Mouse (Mus musculus) heart, embryonic 13.5 days (tissue): ENCODE results near the gene Krtap9-1. TPM values are rescaled to one million over a fixed set of nuclear protein-coding genes. Genes with fewer than 3 reads are reported as not detected.
"Not testable (repeated sequence)": the region's sequence is repeated elsewhere in the genome, so short reads cannot be mapped to it uniquely, and the experiment has no call there.

Experiments used
- ATAC-seq: fragments of 200-750 bp; cut with Nextera tagmentation; 2 replicates; pipeline ENCODE4 v1.8.0; 2017; ENCODE audit warnings: moderate TSS enrichment; ENCODE audit not compliant: insufficient number of reproducible peaks, low FRiP score, low TSS enrichment; ENCODE audit errors: extremely low read depth
- H3K27ac ChIP-seq: fragments of 300-500 bp; sonication (generic); replicated peaks from 2 replicates; pipeline ENCODE4 v1.5.1; 2015; ENCODE audit warnings: moderate library complexity, mild to moderate bottlenecking, inconsistent platforms
- H3K27me3 ChIP-seq: fragments of 300-500 bp; sonication (generic); replicated peaks from 2 replicates; pipeline ENCODE4 v1.6.1; 2015; ENCODE audit warnings: mild to moderate bottlenecking, inconsistent platforms
- H3K36me3 ChIP-seq: fragments of 300-500 bp; sonication (generic); 2 replicates; pipeline ENCODE4 v1.6.1; 2015; ENCODE audit warnings: mild to moderate bottlenecking, inconsistent platforms
- H3K4me1 ChIP-seq: fragments of 300-500 bp; sonication (generic); 2 replicates; pipeline ENCODE4 v1.6.1; 2015; ENCODE audit warnings: inconsistent platforms
- H3K4me2 ChIP-seq: fragments of 300-500 bp; sonication (generic); 2 replicates; pipeline ENCODE4 v1.6.1; 2015; ENCODE audit warnings: inconsistent platforms, mild to moderate bottlenecking, moderate library complexity
- H3K4me3 ChIP-seq: fragments of 300-500 bp; sonication (generic); 2 replicates; pipeline ENCODE4 v1.5.1; 2015; ENCODE audit warnings: moderate library complexity, mild to moderate bottlenecking, inconsistent platforms
- H3K9ac ChIP-seq: fragments of 300-500 bp; sonication (generic); 2 replicates; pipeline ENCODE4 v1.6.1; 2015; ENCODE audit warnings: inconsistent platforms, mild to moderate bottlenecking, moderate library complexity
- H3K9me3 ChIP-seq: fragments of 300-500 bp; sonication (generic); 2 replicates; pipeline ENCODE4 v1.6.1; 2016; ENCODE audit warnings: inconsistent platforms
- WGBS: fragments of 180-500 bp; shearing (Covaris S2); methylation state at CpG from one replicate; pipeline ENCODE4 v1.1.7; 2015; ENCODE audit warnings: mixed read lengths; 5-methylcytosine and 5-hydroxymethylcytosine counted together
- polyA plus RNA-seq: library from polyadenylated mRNA; unstranded; fragments of >200 nt; fragmentation: Nextera tagmentation; extraction: Ambion mirVana; gene quantifications from 2 replicates; pipeline ENCODE4 v1.2.1, GENCODE M21; 2015

Gene Krtap9-1
- polyA plus RNA-seq = not detected in 2 replicates

DNA sequence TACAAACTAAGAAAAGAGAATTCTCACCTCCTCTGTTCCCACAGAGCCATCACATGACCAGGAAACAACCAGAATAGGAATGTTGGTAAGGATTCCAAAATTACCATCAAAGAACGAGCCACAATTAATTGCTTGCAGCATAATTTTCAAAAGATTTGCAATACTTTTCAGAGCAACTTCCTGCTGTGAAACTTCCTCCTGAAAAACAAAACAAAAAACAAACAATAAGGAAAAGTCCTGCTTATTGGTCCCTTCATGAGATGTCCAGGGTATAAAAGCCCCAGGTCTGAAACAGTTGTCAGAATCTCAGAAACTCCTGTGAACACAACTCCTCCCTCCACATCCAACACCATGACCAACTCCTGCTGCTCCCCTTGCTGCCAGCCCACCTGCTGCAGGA, at the start of gene Krtap9-1:
Gene Krtap9-1, plus strand, starts transcription at position 301 of the 400 bp plus-strand sequence.
- not testable (repeated sequence) for H3K9me3 ChIP-seq, H3K36me3 ChIP-seq, H3K27me3 ChIP-seq, H3K27ac ChIP-seq, H3K4me1 ChIP-seq, H3K4me3 ChIP-seq, ATAC-seq, H3K4me2 ChIP-seq, H3K9ac ChIP-seq
- WGBS = 75% methylated on average over 1 of the region's 1 CpGs

DNA sequence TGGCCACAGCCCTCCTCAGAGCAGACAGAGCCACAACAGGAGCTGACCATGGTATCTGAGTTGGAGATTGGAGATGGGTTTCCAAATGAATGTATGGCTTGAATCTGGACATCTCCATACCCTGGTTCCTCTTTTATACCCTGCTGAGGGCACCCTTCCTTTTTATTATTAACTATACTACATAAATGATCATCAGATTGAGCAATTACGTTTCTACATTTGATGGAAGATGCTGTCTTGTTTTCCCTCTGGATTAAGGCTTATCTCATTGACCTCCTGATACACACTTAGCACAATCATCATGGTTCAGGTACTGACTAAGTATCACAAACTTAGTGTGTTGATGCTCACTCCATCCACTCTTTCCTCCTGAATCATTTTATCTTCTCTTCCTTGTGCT, 35.2 kb upstream of the Krtap9-1 start, which contains the start of gene 2300003K06Rik:
Gene 2300003K06Rik, minus strand, starts transcription at position 101 of the 400 bp plus-strand sequence.
- Histone ChIP-seq H3K4me2 (no peak within 1 kb of the TSS), H3K9me3 (no peaks in the 10 kb centered on the region), H3K4me1 (no peaks in the 10 kb centered on the region), H3K27ac (no peak within 1 kb of the TSS), H3K4me3 (no peak within 1 kb of the TSS), H3K9ac (no peak within 1 kb of the TSS), H3K27me3 (no peaks in the 10 kb centered on the region), H3K36me3 (no peaks in the 10 kb centered on the region)
- 53% methylated on average over 1 of the region's 1 CpGs for WGBS
- ATAC-seq = no peak

DNA sequence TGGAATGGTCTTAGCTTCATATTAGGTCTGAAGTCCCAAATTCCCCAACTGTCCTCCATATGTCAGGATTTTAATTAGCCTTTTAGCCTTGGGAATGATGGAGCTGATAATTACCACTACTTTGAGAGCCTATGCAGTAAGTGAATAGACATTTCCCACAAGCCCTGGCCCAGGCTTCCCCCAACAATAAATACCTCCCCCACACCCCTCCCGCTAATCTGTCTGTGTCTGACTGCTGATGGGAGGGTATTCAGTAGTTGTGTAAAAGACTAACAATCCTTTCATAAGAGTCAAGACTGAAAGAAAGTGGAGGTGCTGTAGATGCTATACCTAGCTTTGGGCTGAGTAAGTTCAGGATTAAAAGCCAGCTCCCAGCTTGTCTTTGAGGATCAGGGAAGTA, 31.0 kb upstream of the Krtap9-1 start:
- no peak for ATAC-seq
- Histone ChIP-seq H3K9ac (no peak overlapping the region), H3K27me3 (no peaks in the 10 kb centered on the region)

DNA sequence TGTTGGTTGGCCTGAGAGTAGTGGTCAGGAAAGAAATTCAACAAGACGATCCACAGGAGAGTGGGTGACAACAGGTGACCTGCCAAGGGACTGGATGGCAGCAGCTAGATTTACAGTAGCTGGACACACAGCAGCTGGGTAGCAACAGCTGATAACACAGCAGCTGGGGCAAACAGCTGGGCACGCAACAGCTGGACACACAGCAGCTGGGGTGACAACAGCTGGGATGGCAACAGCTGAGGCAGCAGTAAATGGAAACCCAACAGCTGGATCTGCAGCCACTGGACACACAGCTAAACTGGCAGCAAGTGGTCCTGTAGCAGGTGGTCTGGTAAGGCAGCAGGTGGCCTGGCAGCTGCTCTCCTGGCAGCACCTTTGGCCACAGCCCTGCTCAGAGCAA, 26.4 kb upstream of the Krtap9-1 start:
- Histone ChIP-seq H3K4me1 (no peaks in the 10 kb centered on the region), H3K4me3 (no peak overlapping the region), H3K4me2 (no peak overlapping the region), H3K27me3 (no peaks in the 10 kb centered on the region), H3K36me3 (no peaks in the 10 kb centered on the region), H3K27ac (no peak overlapping the region), H3K9me3 (no peaks in the 10 kb centered on the region), H3K9ac (no peak overlapping the region)
- no peak for ATAC-seq
- 78% methylated on average over 2 of the region's 2 CpGs for WGBS

More for the DNA sequence above, 31.0 kb upstream of the Krtap9-1 start:
- H3K9me3 ChIP-seq = no peaks in the 10 kb centered on the region
- no peaks in the 10 kb centered on the region for H3K4me1 ChIP-seq
- WGBS = 63% methylated on average over 1 of the region's 1 CpGs
- H3K4me2 ChIP-seq = no peak overlapping the region
- H3K4me3 ChIP-seq = no peak overlapping the region
- no peaks in the 10 kb centered on the region for H3K36me3 ChIP-seq
- H3K27ac ChIP-seq = no peak overlapping the region

DNA sequence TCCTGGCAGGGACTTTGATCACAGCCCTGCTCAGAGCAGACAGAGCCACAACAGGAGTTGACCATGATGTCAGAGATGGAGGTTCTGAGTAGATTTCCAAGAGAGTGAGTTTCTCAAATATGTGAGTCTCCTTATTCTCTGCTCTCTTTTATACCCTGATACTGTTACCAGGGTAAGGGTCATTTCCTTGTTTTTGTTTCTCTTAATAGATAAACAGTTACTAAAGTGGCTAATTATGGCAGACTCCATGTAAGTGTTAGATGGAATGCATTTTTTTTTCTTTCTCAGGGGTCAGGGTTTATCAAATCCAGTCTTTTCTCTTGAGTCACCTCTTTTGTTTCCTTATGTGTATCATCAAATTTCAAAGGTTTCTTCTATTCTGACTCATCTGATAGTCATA, 21.7 kb upstream of the Krtap9-1 start, which contains the start of gene Krtap4-16:
Gene Krtap4-16, minus strand, starts transcription at position 101 of the 400 bp plus-strand sequence.
- Histone ChIP-seq H3K4me2 (no peak within 1 kb of the TSS), H3K36me3 (no peaks in the 10 kb centered on the region), H3K4me1 (no peaks in the 10 kb centered on the region), H3K27ac (no peak within 1 kb of the TSS), H3K4me3 (no peak within 1 kb of the TSS), H3K9me3 (no peaks in the 10 kb centered on the region), H3K27me3 (no peaks in the 10 kb centered on the region), H3K9ac (no peak within 1 kb of the TSS)
- ATAC-seq = no peak

DNA sequence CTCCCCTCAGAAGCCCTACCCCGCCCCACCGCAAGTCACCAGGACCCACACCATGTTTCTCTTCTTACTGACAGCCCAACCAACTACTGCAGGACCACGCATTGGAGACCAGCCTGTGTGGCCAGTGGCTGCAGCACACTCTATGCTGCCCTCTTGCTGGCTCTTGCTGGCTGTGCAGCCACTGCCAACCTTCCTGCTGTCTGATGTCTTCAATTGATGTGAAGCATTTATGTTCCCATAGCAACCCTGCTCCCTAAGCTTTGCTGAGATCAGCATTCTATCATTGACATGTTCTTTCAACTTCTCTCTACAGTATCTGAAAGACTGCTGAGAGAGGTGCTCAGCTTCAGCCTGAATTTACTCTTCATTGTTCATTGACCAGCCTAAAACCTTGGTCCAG, 19.1 kb upstream of the Krtap9-1 start:
- Histone ChIP-seq H3K9ac (no peak overlapping the region), H3K4me1 (no peaks in the 10 kb centered on the region), H3K4me3 (no peak overlapping the region), H3K4me2 (no peak overlapping the region), H3K9me3 (no peaks in the 10 kb centered on the region), H3K36me3 (no peaks in the 10 kb centered on the region), H3K27me3 (no peaks in the 10 kb centered on the region), H3K27ac (no peak overlapping the region)
- 52% methylated on average over 3 of the region's 3 CpGs for WGBS
- no peak for ATAC-seq

DNA sequence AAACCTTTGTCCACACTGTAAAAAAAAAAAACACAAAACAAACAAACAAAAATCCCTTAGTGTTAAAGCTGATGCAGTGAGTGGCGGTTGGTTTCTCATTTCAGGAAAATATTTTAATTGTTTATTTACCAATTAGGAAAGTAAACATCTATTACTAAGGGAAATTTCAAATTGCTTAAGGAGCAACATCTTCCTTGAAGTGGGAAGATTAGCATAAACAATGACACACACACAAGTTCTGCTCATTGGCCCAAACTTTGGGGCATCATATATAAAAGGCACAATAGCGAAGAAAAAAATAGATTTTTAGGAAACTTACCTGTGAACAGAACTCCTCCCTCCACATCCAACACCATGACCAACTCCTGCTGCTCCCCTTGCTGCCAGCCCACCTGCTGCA, 15.6 kb upstream of the Krtap9-1 start, which contains the start of gene Gm11568:
Gene Gm11568, plus strand, starts transcription at position 301 of the 400 bp plus-strand sequence.
- ATAC-seq = no peak

DNA sequence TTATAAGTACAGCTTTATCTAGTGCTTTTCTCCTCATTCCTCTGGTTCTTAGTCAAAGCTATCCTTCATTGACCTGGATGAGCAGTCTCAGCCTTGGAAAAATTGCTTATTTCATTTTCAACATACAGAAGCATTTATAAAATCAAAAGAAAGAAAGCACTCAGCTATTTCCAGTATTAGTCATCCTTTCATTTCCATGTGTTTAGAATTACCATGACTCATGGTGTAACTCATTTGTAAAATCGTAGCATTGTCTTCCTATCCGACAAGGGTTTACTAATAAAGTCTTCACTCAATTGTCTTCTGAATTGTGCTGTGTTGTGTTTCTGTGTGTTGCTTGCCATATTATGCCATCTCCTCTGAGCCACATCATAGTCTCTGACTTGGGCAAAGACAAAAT, 14.4 kb upstream of the Krtap9-1 start:
- Histone ChIP-seq H3K9me3 (no peaks in the 10 kb centered on the region), H3K4me3 (no peak overlapping the region), H3K9ac (no peak overlapping the region), H3K4me2 (no peak overlapping the region), H3K27ac (no peak overlapping the region), H3K27me3 (no peaks in the 10 kb centered on the region), H3K4me1 (no peaks in the 10 kb centered on the region), H3K36me3 (no peaks in the 10 kb centered on the region)
- 82% methylated on average over 2 of the region's 2 CpGs for WGBS
- no peak for ATAC-seq

More for the DNA sequence above, 15.6 kb upstream of the Krtap9-1 start, which contains the start of gene Gm11568:
- Histone ChIP-seq H3K4me1 (no peaks in the 10 kb centered on the region), H3K4me2 (no peak within 1 kb of the TSS), H3K36me3 (no peaks in the 10 kb centered on the region), H3K9me3 (no peaks in the 10 kb centered on the region), H3K9ac (no peak within 1 kb of the TSS), H3K27ac (no peak within 1 kb of the TSS), H3K4me3 (no peak within 1 kb of the TSS), H3K27me3 (no peaks in the 10 kb centered on the region)
- WGBS = 64% methylated on average over 2 of the region's 2 CpGs

DNA sequence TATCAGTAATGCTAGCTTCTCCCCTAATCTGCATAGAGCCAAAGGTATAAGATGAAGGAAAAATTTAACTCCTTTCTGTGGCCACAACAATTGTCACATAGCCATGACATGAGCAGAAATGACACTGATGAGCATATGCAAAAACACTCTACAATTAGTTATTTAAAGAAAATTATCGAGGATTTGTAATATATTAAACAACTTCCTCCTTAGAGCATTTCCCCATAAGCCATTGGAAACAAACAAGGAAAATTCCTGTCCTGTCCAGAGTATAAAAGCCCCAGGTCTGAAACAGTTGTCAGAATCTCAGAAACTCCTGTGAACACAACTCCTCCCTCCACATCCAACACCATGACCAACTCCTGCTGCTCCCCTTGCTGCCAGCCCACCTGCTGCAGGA, 9.0 kb upstream of the Krtap9-1 start, which contains the start of gene Gm11559:
Gene Gm11559, plus strand, starts transcription at position 301 of the 400 bp plus-strand sequence.
- not testable (repeated sequence) for H3K27ac ChIP-seq, H3K27me3 ChIP-seq, H3K9ac ChIP-seq, ATAC-seq, H3K9me3 ChIP-seq, H3K36me3 ChIP-seq, H3K4me3 ChIP-seq, H3K4me1 ChIP-seq, H3K4me2 ChIP-seq
- 44% methylated on average over 1 of the region's 1 CpGs for WGBS

DNA sequence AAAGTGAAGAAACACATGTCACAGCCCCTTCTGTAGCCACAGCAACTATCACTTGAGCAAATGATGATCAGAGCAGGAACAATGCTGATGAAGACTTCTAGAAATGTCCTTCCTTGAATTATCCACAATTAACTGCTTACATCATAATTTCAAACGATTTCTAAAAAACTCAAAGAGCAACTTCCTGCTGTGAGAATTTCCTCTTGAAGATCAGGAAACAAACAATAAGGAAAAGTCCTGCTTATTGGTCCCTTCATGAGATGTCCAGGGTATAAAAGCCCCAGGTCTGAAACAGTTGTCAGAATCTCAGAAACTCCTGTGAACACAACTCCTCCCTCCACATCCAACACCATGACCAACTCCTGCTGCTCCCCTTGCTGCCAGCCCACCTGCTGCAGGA, 5.7 kb downstream of the Krtap9-1 start, which contains the start of gene Gm11567:
Gene Gm11567, plus strand, starts transcription at position 301 of the 400 bp plus-strand sequence.
- ATAC-seq, H3K27me3 ChIP-seq, H3K4me1 ChIP-seq, H3K4me2 ChIP-seq, H3K4me3 ChIP-seq, H3K36me3 ChIP-seq, H3K9me3 ChIP-seq, H3K27ac ChIP-seq, H3K9ac ChIP-seq: not testable (repeated sequence)
- 36% methylated on average over 1 of the region's 1 CpGs for WGBS

DNA sequence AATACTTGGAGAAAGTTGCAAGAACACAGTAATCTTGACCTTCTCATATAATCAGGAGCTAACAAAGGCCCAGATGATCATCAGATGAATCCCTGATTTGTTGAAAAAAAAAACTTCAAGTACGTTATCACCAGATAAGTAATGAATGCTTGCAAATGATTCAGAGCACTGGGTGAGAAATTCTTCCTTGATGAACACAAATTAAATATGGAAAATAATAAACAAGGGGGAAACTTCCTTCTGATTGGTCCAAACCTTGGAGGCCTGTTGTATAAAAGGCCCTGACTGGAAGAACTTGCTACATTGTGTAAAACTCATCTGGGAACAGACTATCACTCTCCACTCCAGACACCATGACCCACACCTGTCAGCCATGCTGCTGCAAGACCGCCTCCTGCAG, 34.4 kb downstream of the Krtap9-1 start, which contains the start of gene Krtap31-1:
Gene Krtap31-1, plus strand, starts transcription at position 301 of the 400 bp plus-strand sequence.
- Histone ChIP-seq H3K27me3 (no peaks in the 10 kb centered on the region), H3K9ac (no peak within 1 kb of the TSS), H3K9me3 (no peaks in the 10 kb centered on the region), H3K4me3 (no peak within 1 kb of the TSS), H3K36me3 (no peaks in the 10 kb centered on the region), H3K27ac (no peak within 1 kb of the TSS), H3K4me2 (no peak within 1 kb of the TSS), H3K4me1 (no peaks in the 10 kb centered on the region)
- ATAC-seq = no peak
- 77% methylated on average over 2 of the region's 2 CpGs for WGBS

DNA sequence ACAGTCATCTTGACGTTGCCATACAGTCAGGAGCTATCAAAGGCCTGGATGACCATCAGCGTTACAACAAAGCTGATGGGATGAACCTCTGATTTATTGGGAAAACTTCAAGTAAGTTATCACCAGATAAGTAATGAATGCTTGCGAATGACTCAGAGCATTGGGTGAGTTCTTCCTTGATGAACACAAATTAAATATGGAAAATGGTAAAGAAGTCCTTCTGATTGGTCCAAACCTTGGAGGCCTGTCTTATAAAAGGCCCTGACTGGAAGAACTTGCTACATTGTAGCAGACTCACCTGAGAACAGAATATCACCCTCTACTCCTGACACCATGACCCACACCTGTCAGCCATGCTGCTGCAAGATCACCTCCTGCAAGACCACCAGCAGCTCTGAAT, 41.3 kb downstream of the Krtap9-1 start, which contains the start of gene Gm11565:
Gene Gm11565, plus strand, starts transcription at position 301 of the 400 bp plus-strand sequence.
- 78% methylated on average over 3 of the region's 3 CpGs for WGBS
- no peak within 1 kb of the TSS for H3K4me2 ChIP-seq
- no peaks in the 10 kb centered on the region for H3K4me1 ChIP-seq
- H3K27ac ChIP-seq = no peak within 1 kb of the TSS
- H3K4me3 ChIP-seq = no peak within 1 kb of the TSS
- H3K9ac ChIP-seq = no peak within 1 kb of the TSS
- H3K36me3 ChIP-seq = no peaks in the 10 kb centered on the region
- ATAC-seq = no peak
- no peaks in the 10 kb centered on the region; the same call in none of the 2 replicates for H3K9me3 ChIP-seq
- H3K27me3 ChIP-seq = no peaks in the 10 kb centered on the region
